ENCODE assay signal across 10 mouse cellular contexts in the genomic region with DNA sequence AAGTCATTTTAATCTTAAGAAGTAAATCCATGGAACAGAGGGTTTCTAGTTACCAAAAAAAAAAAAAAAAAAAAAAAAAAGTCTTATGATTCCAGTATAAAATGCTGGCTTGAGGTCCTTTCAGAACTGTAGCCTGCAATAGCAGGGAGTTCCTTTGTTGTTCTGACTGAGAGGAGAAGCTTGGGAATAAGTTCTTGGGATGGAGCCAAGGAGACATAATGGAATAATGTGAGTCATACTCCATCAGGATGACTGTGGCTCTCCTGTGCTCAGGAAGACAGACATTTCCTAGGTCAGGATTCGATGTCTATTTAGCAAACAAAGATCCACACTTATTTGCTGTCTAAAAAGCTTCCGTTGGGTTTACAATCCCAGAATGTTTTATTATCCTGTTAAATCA.
DNase-seq lines count a peak whose midpoint lies in the region; ATAC-seq and TF ChIP-seq lines count a peak whose summit lies in the region.
"Had no signal": no experiment of that assay in that cellular context is flagged by ENCODE, and none has a peak within 500 bp of the region (broad histone marks: within the 10 kb centered on the region; RNA-seq: fewer than 3 reads in every experiment).

No protein-coding gene starts in this region.

- H3K9me3 ChIP-seq in limb, embryonic 14.5 days (ENCODE audit: control insufficient read depth, low read length) = no peaks in the 10 kb centered on the region
- H3K9me3 ChIP-seq in limb, embryonic 10.5 days (replicated peaks) = no peaks in the 10 kb centered on the region
- H3K9me3 ChIP-seq in lung, postnatal 0 days (ENCODE audit: low read length) = no peaks in the 10 kb centered on the region
- H3K9me3 ChIP-seq: embryonic facial prominence, embryonic 15.5 days; midbrain, embryonic 15.5 days had no signal

- peak; percentile 53 to 57 for DNase-seq in heart, adult 9 months (ENCODE audit: low spot score in 2 of 2)
- no peak for DNase-seq in heart, postnatal 36 days
- DNase-seq in limb, embryonic 14.5 days (ENCODE audit: low spot score) = peak; percentile 87
- DNase-seq in limb, embryonic 10.5 days (ENCODE audit: low spot score) = no peak
- DNase-seq in cerebellum, adult 9-10 months = peak; percentile 85
- DNase-seq in lung, postnatal 0 days (ENCODE audit: low spot score) = peak; percentile 73
- no peak for DNase-seq in embryo, embryonic 11 days
- no peak for DNase-seq in gastrocnemius, postnatal 14 days

- no peaks in the 10 kb centered on the region for H3K36me3 ChIP-seq in limb, embryonic 14.5 days (ENCODE audit: control insufficient read depth, insufficient read depth, low read length)
- H3K36me3 ChIP-seq in limb, embryonic 10.5 days = no peaks in the 10 kb centered on the region
- no peaks in the 10 kb centered on the region for H3K36me3 ChIP-seq in lung, postnatal 0 days (ENCODE audit: insufficient read depth, low read length)
- H3K36me3 ChIP-seq: embryonic facial prominence, embryonic 15.5 days; midbrain, embryonic 15.5 days had no signal

- no peak overlapping the region for H3K9ac ChIP-seq in limb, embryonic 14.5 days (ENCODE audit: low read depth, low read length, severe bottlenecking)
- H3K9ac ChIP-seq in lung, postnatal 0 days (replicated peaks; ENCODE audit: low read depth) = no peak overlapping the region
- H3K9ac ChIP-seq: embryonic facial prominence, embryonic 15.5 days; midbrain, embryonic 15.5 days had no signal

- H3K27me3 ChIP-seq in limb, embryonic 14.5 days (ENCODE audit: control insufficient read depth, insufficient read depth, low read length) = no peaks in the 10 kb centered on the region
- H3K27me3 ChIP-seq in limb, embryonic 10.5 days (ENCODE audit: low read depth, poor library complexity, severe bottlenecking) = no peaks in the 10 kb centered on the region
- no peaks in the 10 kb centered on the region for H3K27me3 ChIP-seq in lung, postnatal 0 days (replicated peaks; ENCODE audit: insufficient read depth, low read length)
- H3K27me3 ChIP-seq: embryonic facial prominence, embryonic 15.5 days; midbrain, embryonic 15.5 days had no signal

- intact Hi-C loops in heart, postnatal 36 days (cut with DNase I) = no loop called here
- intact Hi-C loops in gastrocnemius, postnatal 14 days (cut with DNase I; ENCODE audit: low total_unique reads) = no loop called here

- no peak overlapping the region for H3K27ac ChIP-seq in limb, embryonic 14.5 days (replicated peaks; ENCODE audit: low read depth, low read length)
- no peak overlapping the region for H3K27ac ChIP-seq in limb, embryonic 10.5 days
- no peak overlapping the region for H3K27ac ChIP-seq in lung, postnatal 0 days (ENCODE audit: low read length)
- H3K27ac ChIP-seq: embryonic facial prominence, embryonic 15.5 days; midbrain, embryonic 15.5 days had no signal

- H3K4me3 ChIP-seq in limb, embryonic 14.5 days (replicated peaks; ENCODE audit: low read length) = no peak overlapping the region
- H3K4me3 ChIP-seq in limb, embryonic 10.5 days = no peak overlapping the region
- no peak overlapping the region for H3K4me3 ChIP-seq in lung, postnatal 0 days (ENCODE audit: low read depth, low read length)
- H3K4me3 ChIP-seq: embryonic facial prominence, embryonic 15.5 days; midbrain, embryonic 15.5 days had no signal

- TF ChIP-seq POLR2A in limb, embryonic 14.5 days (IDR thresholded peaks at IDR 0.05; ENCODE audit: borderline replicate concordance, extremely low read depth, insufficient read depth, insufficient read length) = no peak

- no peak; the same call in 1 of the 2 replicates for ATAC-seq in limb, embryonic 14.5 days (ENCODE audit: low FRiP score, low read depth)
- ATAC-seq in lung, postnatal 0 days = peak; percentile 82
- ATAC-seq: midbrain, embryonic 15.5 days had no signal

- WGBS in limb, embryonic 14.5 days = 47% methylated on average over 2 of the region's 2 CpGs
- WGBS in limb, embryonic 10.5 days = 80% methylated on average over 2 of the region's 2 CpGs
- WGBS in lung, postnatal 0 days = 53% methylated on average over 2 of the region's 2 CpGs

- no peak overlapping the region for H3K4me2 ChIP-seq in limb, embryonic 14.5 days (replicated peaks; ENCODE audit: low read depth, low read length, severe bottlenecking)
- no peak overlapping the region for H3K4me2 ChIP-seq in lung, postnatal 0 days (replicated peaks; ENCODE audit: low read depth, low read length)
- H3K4me2 ChIP-seq: embryonic facial prominence, embryonic 15.5 days; midbrain, embryonic 15.5 days had no signal

- 0 out of 2 replicates have a peak, but pooled peaks have one; percentile 9 for TF ChIP-seq EP300 in lung, postnatal 0 days (IDR thresholded peaks at IDR 0.05)

- TF ChIP-seq CTCF in lung, postnatal 0 days (IDR thresholded peaks at IDR 0.05) = no peak

- H3K4me1 ChIP-seq in limb, embryonic 14.5 days (ENCODE audit: control insufficient read depth, insufficient read depth, low read length) = no peaks in the 10 kb centered on the region; the same call in 1 of the 2 replicates
- no peaks in the 10 kb centered on the region for H3K4me1 ChIP-seq in limb, embryonic 10.5 days
- no peaks in the 10 kb centered on the region for H3K4me1 ChIP-seq in lung, postnatal 0 days (ENCODE audit: insufficient read depth, low read depth, low read length)
- H3K4me1 ChIP-seq: embryonic facial prominence, embryonic 15.5 days; midbrain, embryonic 15.5 days had no signal

Comparison
In these comparisons a context has a peak if more than half of its experiments do, and no peak if none do; other contexts are left out.
1. DNase-seq: peak in heart, adult 9 months (2 of 2), limb, embryonic 14.5 days (single experiment), cerebellum, adult 9-10 months (single experiment) and lung, postnatal 0 days (single experiment); none in heart, postnatal 36 days (0 of 2), limb, embryonic 10.5 days (single experiment), embryo, embryonic 11 days (single experiment) and gastrocnemius, postnatal 14 days (single experiment).